Mouse (Mus musculus): ENCODE data around the gene Hemk1. TPM values are rescaled to one million over a fixed set of nuclear protein-coding genes. Genes with fewer than 3 reads are reported as not detected.

Gene Hemk1
- polyA plus RNA-seq, 1 experiment from 2014 or later, result 9.8 TPM

- Histone ChIP-seq H3K4me1 (ENCODE audit: control insufficient read depth, insufficient read depth, low read length) (no peaks in the 10 kb centered on the region), H3K36me3 (ENCODE audit: control insufficient read depth, insufficient read depth, low read length) (no peaks in the 10 kb centered on the region), H3K9ac (ENCODE audit: low read depth, low read length) (no peak overlapping the region), H3K4me2 (ENCODE audit: low read depth, low read length) (no peak overlapping the region), H3K4me3 (ENCODE audit: low read depth, low read length) (no peak overlapping the region), H3K9me3 (ENCODE audit: control insufficient read depth, low read length) (no peaks in the 10 kb centered on the region), H3K27ac (replicated peaks; ENCODE audit: low read depth, low read length) (no peak overlapping the region), H3K27me3 (replicated peaks; ENCODE audit: control insufficient read depth, insufficient read depth, low read length) (peaks cover 3% of the 10 kb centered on the region; the same call in 1 of the 2 replicates)
- WGBS, result 67% methylated on average over 1 of the region's 1 CpGs
- no peak for ATAC-seq (ENCODE audit: low read depth)
- no peak for DNase-seq (ENCODE audit: low spot score)
Measured at GRCm38 (mm10) chr9:107354826-107355225, 16.7 kb upstream of the Hemk1 start.

GRCm38 (mm10) chr9:107349321-107349720, 11.2 kb upstream of the Hemk1 start:
- no peak overlapping the region for H3K27ac ChIP-seq (replicated peaks; ENCODE audit: low read depth, low read length)
- DNase-seq (ENCODE audit: low spot score), result peak; percentile 7
- no peak overlapping the region for H3K4me3 ChIP-seq (ENCODE audit: low read depth, low read length)
- no peak for ATAC-seq (ENCODE audit: low read depth)
- no peaks in the 10 kb centered on the region for H3K36me3 ChIP-seq (ENCODE audit: control insufficient read depth, insufficient read depth, low read length)
- 61% methylated on average over 7 of the region's 7 CpGs for WGBS
- H3K4me1 ChIP-seq (ENCODE audit: control insufficient read depth, insufficient read depth, low read length), result no peaks in the 10 kb centered on the region
- H3K27me3 ChIP-seq (replicated peaks; ENCODE audit: control insufficient read depth, insufficient read depth, low read length), result no peaks in the 10 kb centered on the region
- no peak overlapping the region for H3K4me2 ChIP-seq (ENCODE audit: low read depth, low read length)
- H3K9ac ChIP-seq (ENCODE audit: low read depth, low read length), result no peak overlapping the region
- H3K9me3 ChIP-seq (ENCODE audit: control insufficient read depth, low read length), result no peaks in the 10 kb centered on the region

- WGBS, result 65% methylated on average over 9 of the region's 9 CpGs
- Histone ChIP-seq H3K4me3 (ENCODE audit: low read depth, low read length) (no peak overlapping the region), H3K4me2 (ENCODE audit: low read depth, low read length) (no peak overlapping the region), H3K36me3 (ENCODE audit: control insufficient read depth, insufficient read depth, low read length) (no peaks in the 10 kb centered on the region), H3K27ac (replicated peaks; ENCODE audit: low read depth, low read length) (no peak overlapping the region), H3K9ac (ENCODE audit: low read depth, low read length) (no peak overlapping the region), H3K9me3 (ENCODE audit: control insufficient read depth, low read length) (no peaks in the 10 kb centered on the region), H3K27me3 (replicated peaks; ENCODE audit: control insufficient read depth, insufficient read depth, low read length) (no peaks in the 10 kb centered on the region), H3K4me1 (ENCODE audit: control insufficient read depth, insufficient read depth, low read length) (no peaks in the 10 kb centered on the region)
- ATAC-seq (ENCODE audit: low read depth) (no peak), DNase-seq (ENCODE audit: low spot score) (no peak)
Measured at GRCm38 (mm10) chr9:107347586-107348183, 9.5 kb upstream of the Hemk1 start.

GRCm38 (mm10) chr9:107346081-107346480, 7.9 kb upstream of the Hemk1 start:
- ATAC-seq (ENCODE audit: low read depth), result no peak
- Histone ChIP-seq H3K4me1 (ENCODE audit: control insufficient read depth, insufficient read depth, low read length) (no peaks in the 10 kb centered on the region), H3K27ac (replicated peaks; ENCODE audit: low read depth, low read length) (no peak overlapping the region), H3K4me2 (ENCODE audit: low read depth, low read length) (no peak overlapping the region), H3K27me3 (replicated peaks; ENCODE audit: control insufficient read depth, insufficient read depth, low read length) (0 out of 2 replicates have a peak, but pooled peaks cover 2% of the 10 kb centered on the region), H3K9ac (ENCODE audit: low read depth, low read length) (no peak overlapping the region), H3K36me3 (ENCODE audit: control insufficient read depth, insufficient read depth, low read length) (no peaks in the 10 kb centered on the region), H3K4me3 (ENCODE audit: low read depth, low read length) (no peak overlapping the region), H3K9me3 (ENCODE audit: control insufficient read depth, low read length) (no peaks in the 10 kb centered on the region)
- no peak for DNase-seq (ENCODE audit: low spot score)
- WGBS, result 86% methylated on average over 8 of the region's 8 CpGs

GRCm38 (mm10) chr9:107344027-107344426, 5.9 kb upstream of the Hemk1 start:
- Histone ChIP-seq H3K36me3 (ENCODE audit: control insufficient read depth, insufficient read depth, low read length) (no peaks in the 10 kb centered on the region), H3K4me1 (ENCODE audit: control insufficient read depth, insufficient read depth, low read length) (no peaks in the 10 kb centered on the region), H3K4me2 (ENCODE audit: low read depth, low read length) (no peak overlapping the region), H3K4me3 (ENCODE audit: low read depth, low read length) (no peak overlapping the region), H3K27me3 (replicated peaks; ENCODE audit: control insufficient read depth, insufficient read depth, low read length) (0 out of 2 replicates have a peak, but pooled peaks cover 2% of the 10 kb centered on the region), H3K9me3 (ENCODE audit: control insufficient read depth, low read length) (no peaks in the 10 kb centered on the region), H3K27ac (replicated peaks; ENCODE audit: low read depth, low read length) (no peak overlapping the region), H3K9ac (ENCODE audit: low read depth, low read length) (no peak overlapping the region)
- 63% methylated on average over 6 of the region's 6 CpGs for WGBS
- ATAC-seq (ENCODE audit: low read depth) (no peak), DNase-seq (ENCODE audit: low spot score) (no peak)

- ATAC-seq (ENCODE audit: low read depth), result no peak
- no peaks in the 10 kb centered on the region for H3K36me3 ChIP-seq (ENCODE audit: control insufficient read depth, insufficient read depth, low read length)
- 0 out of 2 replicates have a peak, but pooled peaks cover 2% of the 10 kb centered on the region for H3K27me3 ChIP-seq (replicated peaks; ENCODE audit: control insufficient read depth, insufficient read depth, low read length)
- no peak overlapping the region for H3K4me3 ChIP-seq (ENCODE audit: low read depth, low read length)
- no peak overlapping the region for H3K4me2 ChIP-seq (ENCODE audit: low read depth, low read length)
- no peaks in the 10 kb centered on the region for H3K9me3 ChIP-seq (ENCODE audit: control insufficient read depth, low read length)
- 69% methylated on average over 8 of the region's 8 CpGs for WGBS
- H3K9ac ChIP-seq (ENCODE audit: low read depth, low read length), result no peak overlapping the region
- no peak overlapping the region for H3K27ac ChIP-seq (replicated peaks; ENCODE audit: low read depth, low read length)
- peaks cover 5% of the 10 kb centered on the region; the same call in 1 of the 2 replicates for H3K4me1 ChIP-seq (ENCODE audit: control insufficient read depth, insufficient read depth, low read length)
- DNase-seq (ENCODE audit: low spot score), result no peak
Measured at GRCm38 (mm10) chr9:107343146-107343943, 5.2 kb upstream of the Hemk1 start.

- H3K4me2 ChIP-seq (ENCODE audit: low read depth, low read length), result no peak overlapping the region
- H3K9me3 ChIP-seq (ENCODE audit: control insufficient read depth, low read length), result no peaks in the 10 kb centered on the region
- H3K27me3 ChIP-seq (replicated peaks; ENCODE audit: control insufficient read depth, insufficient read depth, low read length), result 0 out of 2 replicates have a peak, but pooled peaks cover 2% of the 10 kb centered on the region
- H3K9ac ChIP-seq (ENCODE audit: low read depth, low read length), result no peak overlapping the region
- H3K4me3 ChIP-seq (ENCODE audit: low read depth, low read length), result no peak overlapping the region
- peaks cover 10% of the 10 kb centered on the region; the same call in 1 of the 2 replicates for H3K4me1 ChIP-seq (ENCODE audit: control insufficient read depth, insufficient read depth, low read length)
- H3K27ac ChIP-seq (replicated peaks; ENCODE audit: low read depth, low read length), result no peak overlapping the region
- ATAC-seq (ENCODE audit: low read depth) (no peak), DNase-seq (ENCODE audit: low spot score) (no peak)
- no peaks in the 10 kb centered on the region for H3K36me3 ChIP-seq (ENCODE audit: control insufficient read depth, insufficient read depth, low read length)
- 85% methylated on average over 11 of the region's 11 CpGs for WGBS
Measured at GRCm38 (mm10) chr9:107342201-107342709, 4.1 kb upstream of the Hemk1 start.

- Histone ChIP-seq H3K27me3 (replicated peaks; ENCODE audit: control insufficient read depth, insufficient read depth, low read length) (0 out of 2 replicates have a peak, but pooled peaks cover 2% of the 10 kb centered on the region), H3K36me3 (ENCODE audit: control insufficient read depth, insufficient read depth, low read length) (no peaks in the 10 kb centered on the region), H3K9ac (ENCODE audit: low read depth, low read length) (peak overlapping the region; percentile 68), H3K4me3 (ENCODE audit: low read depth, low read length) (peak overlapping the region; percentile 58), H3K4me2 (ENCODE audit: low read depth, low read length) (peak overlapping the region; percentile 86), H3K9me3 (ENCODE audit: control insufficient read depth, low read length) (no peaks in the 10 kb centered on the region), H3K27ac (replicated peaks; ENCODE audit: low read depth, low read length) (no peak overlapping the region), H3K4me1 (ENCODE audit: control insufficient read depth, insufficient read depth, low read length) (peaks cover 10% of the 10 kb centered on the region; the same call in 1 of the 2 replicates)
- no peak for DNase-seq (ENCODE audit: low spot score)
- no peak for ATAC-seq (ENCODE audit: low read depth)
- WGBS, result 48% methylated on average over 12 of the region's 12 CpGs
Measured at GRCm38 (mm10) chr9:107340911-107341645, 2.9 kb upstream of the Hemk1 start.
